Mouse (Mus musculus) right cerebral cortex, adult 2 months (tissue): ENCODE data around the gene Hes6.

ENCODE experiments used
- DNase-seq, 2 experiments: peaks; one replicate each; pipeline ENCODE4 v3.0.0; 2021 to 2022; ENCODE audit warnings: low spot score in 2 of 2

Gene Hes6

DNA sequence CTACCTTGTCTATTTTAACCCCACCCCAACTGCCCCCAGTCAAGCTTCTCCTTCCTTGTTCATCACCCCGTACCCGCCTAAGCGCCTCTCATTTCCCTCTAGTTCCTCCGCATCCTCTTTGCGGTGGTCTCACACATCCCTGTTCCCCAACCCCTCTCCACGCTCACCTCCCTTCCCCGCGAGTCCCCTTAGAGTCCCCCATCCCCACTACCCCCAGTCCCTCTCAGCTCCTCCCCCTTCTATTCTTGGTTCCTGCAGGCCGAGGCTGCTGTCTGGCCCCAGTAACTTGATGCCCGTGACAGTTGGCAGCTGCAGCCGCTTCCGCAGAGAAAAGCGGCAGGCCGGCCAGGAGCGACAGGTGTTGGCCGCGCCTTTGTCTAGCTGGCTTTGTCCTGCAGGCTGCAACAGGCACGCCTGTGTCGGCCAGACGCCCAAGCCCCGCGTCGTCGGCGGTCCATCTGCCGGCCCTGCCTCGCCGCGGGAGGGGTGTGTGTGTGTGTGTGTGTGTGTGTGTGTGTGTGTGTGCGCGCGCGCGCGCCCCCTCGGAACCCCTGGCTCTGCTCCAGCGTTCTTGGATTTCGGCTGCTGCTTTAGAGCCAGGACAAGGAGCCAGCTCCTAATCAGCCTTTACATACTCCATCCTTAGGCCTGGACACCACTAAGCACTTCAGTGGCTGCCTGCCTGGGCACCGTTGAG lies at the start of gene Hes6:
Hes6 (minus strand) TSS at position 141 of the 697 bp plus-strand sequence.
- DNase-seq: peak in 1 of 2 experiments; percentile 70

DNA sequence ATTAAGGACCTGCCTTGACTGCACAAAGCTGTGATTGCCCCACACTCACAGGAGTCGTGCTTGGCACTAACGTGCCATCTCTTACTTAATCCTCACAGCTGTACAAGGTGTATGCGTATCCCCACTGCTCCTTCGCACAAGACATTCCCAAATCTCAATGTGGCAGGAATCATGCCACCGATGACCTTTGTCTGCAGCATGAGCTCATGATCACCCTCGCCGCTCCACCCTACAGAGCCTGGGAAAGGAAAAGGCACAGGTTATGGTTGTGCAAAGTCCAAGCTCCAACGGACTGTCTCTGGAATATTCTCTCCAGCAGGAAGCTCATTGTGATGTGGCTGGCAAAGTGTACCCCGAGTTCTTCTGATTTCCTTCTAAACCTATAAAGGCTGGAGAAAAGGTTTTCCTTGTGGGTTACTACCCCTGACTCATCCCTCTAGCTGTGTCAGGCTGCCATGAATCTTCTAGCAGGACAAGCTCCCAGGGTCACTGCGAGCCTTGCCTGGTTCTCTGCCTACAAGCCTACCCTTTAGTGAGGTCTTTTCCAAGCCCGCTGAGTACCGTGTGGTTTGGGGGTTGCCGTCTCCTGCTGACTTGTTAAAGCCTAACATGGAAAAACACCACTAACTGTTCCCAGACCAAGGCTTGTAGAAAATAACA lies 49.6 kb upstream of the Hes6 start:
- no peak for DNase-seq

DNA sequence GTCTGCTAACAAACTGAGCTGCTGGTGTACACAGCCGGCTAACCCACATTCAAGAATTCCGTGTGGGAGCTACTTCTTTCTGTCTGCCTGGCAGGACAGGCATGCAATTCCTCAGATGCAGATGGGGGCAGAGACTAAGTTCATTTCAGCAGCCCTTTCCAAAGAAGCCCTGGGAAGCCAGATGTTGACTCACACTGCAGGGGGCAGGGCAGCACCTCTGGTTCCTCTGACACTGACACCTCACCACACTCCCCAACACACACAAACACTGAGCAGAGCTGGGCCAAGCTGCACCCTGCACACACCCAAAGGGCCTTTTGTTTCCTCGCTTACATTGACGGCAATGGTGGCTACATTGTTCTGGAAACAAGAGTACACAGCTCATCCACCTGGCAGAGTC lies 46.7 kb upstream of the Hes6 start:
- no peak for DNase-seq

DNA sequence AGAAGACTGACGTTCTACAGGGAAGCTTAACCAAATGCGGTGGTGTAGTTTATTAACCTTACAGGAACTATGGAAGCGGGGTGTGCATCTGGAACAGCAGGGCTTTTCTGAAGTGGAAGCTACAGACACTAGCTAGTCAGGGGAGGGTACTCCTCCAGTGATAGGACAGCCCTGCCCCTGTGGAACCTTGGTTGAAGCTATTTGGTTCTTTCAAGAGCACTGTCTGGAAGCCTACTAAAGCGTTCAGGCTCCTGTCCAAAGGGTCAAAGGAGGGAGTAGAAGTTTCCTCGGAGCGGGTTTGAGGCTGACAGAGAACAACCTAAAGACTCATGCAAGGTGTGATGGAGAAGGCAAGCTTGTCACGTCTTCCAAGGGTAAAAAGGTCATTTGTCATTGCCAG lies 46.2 kb upstream of the Hes6 start:
- no peak for DNase-seq

DNA sequence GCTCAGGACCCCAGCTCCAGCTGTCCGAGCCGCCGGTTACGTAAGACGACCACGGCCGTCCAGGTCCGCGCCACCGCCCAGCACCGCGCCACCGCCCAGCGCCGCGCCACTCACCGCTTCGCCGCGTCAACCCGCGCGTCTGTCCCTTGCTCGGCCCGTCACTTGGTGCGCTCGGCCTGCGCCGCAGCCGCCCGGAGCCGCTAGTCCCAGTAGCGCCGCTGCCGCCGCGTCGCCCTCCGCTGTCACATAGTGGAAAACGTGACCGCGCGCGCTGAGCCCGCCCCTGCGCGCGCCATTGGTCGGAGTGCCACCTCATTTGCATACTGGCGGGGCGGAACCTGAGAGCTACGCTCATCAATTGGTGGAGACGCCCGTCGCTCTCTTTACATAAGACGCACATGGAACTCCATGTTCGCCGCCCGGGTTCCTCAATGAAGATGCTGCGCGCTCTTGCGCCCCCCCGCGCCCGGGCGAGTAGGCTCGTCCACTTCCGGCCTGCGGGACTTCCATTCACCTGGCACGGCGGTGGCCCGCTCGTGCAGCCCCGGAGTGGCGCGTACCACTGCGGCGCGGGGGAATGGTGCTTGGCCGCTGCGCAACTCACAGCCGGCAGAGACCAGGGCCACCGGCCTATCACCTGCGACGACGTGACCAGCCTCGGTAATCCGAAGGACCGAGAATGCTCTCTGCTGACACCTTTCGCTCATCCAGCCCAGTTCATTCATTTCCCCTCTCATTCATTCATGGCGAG lies 45.4 kb upstream of the Hes6 start, which contains the start of gene Per2:
Per2 (minus strand) TSS at position 266 of the 751 bp plus-strand sequence.
- peak; percentile 99 to 100 for DNase-seq

DNA sequence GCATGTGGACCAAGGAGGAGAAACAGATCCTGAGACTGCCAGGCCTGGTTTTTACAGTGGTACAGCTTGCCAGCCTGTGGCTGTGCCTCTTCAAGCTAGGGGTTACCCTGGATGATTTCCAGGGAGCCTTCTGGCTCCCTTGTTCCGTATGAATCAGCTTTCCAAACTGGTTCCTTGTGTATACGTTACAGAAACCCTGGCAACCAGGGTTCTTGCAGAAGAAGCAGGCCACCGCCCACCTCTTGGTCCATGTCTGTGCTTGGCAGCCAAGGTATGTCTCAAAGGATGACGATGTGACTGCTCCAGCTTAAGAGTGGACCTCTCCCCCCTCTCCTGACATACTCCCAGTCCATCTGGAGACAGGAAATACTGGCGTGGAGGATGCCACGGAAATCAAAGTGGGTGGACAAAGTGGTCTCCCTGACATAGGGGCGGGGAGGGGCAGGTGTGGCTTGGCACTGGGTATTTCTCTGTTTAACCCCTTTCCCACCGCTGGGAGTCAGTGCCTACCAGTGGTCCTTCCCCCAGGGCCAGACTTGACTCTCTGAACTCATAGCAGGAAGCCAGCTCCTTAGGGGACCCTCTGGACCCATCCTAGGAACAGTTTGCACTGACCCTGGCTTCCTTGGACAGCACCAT lies 44.5 kb upstream of the Hes6 start:
- DNase-seq: peak; percentile 76 to 77

DNA sequence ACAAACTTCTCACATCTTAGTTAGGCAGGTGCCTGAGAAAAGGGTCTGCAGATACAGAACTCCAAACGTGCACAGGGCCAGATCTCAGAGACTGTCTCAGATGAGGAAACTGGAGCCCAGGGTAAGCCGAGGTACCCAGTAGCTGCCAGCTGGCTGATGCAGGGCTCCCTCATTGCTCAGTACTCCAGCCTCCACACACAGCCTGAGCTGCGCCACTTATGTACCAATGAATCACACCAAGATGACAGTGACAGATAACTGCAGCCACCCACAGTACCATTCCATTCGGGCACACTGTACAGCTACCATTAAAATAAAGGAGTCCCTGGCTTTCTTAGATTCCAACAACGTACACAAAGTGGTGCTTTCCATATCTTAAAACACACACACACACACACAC lies 43.9 kb upstream of the Hes6 start:
- DNase-seq: peak; percentile 78 to 80

DNA sequence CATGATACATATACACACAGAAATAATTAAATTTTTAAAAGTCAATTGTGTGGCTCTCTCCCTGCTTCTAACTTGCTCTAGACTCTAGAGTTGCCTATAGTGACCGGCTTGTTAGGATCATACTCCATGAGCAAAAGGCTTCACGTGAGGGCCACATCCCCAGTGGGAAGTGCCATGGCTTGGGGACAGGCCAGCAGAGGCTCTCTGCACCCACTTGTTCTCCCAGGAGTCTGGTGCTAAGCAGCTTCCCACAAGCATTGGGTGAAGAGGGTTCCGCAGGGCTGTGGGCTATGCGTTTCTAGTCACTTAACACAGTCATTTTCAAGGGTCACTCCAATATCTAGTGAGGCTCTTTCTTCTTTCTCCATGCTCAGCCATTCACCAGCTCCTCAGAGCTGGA lies 43.3 kb upstream of the Hes6 start:
- DNase-seq: no peak

DNA sequence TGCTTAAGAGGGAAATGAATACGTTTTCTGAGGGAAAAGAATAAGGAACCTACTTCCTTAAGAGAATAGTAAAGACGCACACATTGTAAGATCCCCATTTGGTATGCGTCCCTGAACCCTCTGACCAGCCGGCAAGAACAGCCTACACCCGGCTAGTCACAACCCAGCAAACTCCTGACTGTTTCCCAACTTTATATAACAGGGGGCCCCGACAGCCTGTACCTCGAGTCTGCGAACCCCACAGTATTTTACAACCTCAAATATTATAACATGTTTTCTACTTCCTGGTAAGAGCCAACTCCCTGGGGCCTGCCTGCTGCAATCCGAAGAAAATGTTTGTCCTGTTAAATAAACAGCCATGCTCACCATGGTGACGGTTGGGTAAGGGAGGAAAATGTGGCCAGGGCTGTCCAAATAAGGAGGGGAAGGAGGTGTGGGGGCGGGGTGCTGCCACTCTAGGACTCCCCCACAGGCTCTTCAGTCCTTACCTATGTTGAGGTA lies 42.5 kb upstream of the Hes6 start:
- peak; percentile 26 to 42 for DNase-seq

DNA sequence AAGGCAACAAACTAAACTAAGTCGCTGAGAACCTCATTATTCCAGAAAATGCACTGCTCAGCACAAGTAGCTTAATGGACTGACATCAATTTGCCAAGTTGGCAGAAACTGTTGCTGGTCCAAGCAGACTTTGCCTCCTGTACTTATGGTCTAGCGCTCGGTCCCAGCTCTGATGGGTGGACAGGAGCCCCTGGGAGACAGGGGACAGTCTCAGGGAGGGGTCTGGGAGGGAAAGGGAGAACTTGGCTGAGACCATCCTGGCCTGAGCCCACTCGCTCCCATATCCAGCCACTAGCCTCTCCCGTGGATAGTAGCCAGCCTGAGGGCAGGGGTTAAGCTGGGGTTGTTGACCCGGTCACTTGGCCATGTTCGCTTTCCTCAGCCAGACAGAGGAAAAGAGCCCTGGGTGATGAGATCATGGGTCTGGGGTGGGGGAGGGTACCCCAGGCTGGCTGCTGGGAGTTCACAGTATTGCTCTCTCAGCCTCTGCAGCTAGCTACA lies 41.9 kb upstream of the Hes6 start:
- no peak for DNase-seq

DNA sequence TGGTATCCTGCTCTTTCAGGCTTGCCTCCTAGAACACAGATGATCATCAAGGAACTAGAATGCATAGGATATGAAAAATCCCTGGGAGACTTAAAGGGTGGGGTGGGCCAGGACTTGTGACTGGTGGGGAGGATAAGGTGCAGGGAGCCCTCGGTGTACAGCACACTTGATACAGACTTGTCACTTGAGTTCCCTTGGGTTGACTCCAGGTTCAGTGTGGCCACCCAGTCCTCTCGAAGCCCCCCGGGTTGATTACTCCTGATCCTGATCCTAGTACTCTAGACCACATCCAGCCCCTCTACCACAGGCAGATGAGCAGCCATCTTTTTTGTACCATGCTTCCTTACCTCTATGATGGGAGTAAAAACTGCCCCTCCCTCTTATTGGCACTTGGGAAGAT lies 41.1 kb upstream of the Hes6 start:
- DNase-seq: no peak

DNA sequence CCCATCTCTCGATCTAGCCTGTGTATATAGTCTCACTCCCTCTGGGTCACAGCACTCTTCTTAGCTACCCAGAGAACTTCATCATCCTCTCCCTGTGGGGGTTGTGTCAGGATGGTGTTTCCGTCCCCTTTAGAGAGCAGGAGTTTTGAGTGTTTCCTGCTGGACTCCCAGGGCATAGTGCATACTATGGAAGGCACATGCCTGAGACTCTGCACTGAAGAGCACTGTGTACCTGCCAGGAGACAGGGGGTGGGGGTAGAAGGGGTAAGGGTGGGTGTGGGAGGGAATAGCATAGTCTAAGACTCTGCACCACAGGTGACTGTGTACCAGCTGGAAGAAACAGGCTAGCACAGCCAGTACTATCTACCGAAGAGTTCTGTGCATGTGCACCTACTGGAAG lies 40.5 kb upstream of the Hes6 start:
- DNase-seq: no peak

DNA sequence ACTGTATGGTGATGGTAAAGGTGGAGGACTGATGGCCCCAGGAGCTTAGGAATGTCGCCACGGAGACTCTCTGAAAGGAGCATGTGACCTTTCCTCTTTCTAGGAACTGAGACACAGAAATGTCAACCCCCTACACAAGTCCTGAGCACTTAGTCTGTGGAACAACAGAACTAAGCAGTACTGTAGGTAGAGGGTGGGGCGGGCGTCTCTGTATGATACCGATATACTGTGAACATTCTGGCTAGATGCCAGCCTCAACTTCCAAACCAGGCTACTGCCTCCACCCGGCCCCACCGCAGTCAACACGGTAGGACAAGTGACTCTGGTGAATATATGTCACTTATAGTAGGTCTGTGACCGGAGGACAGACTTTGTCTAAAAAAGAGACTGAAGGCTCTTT lies 40.1 kb upstream of the Hes6 start:
- no peak for DNase-seq

DNA sequence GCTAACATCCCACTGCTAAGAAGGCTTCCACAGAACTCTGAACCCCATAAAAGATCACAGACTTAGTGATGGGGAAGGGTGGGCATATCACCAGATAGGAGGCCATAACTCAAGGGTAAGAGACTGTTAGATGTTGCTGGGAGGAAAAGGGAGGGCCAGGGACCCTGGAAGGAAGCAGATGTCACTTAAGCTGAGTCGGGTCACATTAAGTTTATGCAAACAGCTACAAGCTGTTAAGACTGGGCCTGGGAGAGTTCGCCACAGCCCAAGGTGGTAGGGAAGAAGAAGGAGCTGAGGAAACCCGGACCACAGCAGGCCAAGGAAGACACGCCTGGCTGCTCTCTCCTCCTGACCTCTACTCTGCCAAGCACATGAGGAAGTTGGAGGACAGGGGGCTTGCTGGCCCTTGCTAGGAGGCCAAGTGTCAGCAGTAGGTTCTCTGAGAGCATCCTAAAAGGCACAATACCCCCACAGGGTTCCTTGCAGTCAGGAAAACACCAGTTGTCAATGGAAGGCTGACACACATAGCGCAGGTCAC lies 37.8 kb upstream of the Hes6 start:
- no peak for DNase-seq

DNA sequence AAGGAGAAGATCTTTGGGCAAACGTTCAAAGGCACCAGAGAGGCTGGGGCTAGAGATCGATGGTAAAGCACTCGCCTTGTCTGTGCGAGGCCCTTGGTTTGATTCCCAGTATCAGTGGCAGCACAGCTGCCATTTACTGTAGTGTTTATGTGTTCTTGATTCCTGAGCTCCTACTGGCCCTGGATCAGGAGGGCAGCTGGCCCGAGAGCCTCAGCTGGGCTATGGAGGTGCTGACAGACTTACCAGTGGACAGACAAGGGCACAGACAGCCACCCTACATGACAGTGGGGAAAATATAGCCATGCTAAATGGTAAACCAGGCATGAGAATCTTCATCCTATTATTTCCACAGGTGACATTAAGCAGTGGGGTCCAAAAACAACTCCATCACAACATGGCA lies 37.0 kb upstream of the Hes6 start:
- DNase-seq: no peak

DNA sequence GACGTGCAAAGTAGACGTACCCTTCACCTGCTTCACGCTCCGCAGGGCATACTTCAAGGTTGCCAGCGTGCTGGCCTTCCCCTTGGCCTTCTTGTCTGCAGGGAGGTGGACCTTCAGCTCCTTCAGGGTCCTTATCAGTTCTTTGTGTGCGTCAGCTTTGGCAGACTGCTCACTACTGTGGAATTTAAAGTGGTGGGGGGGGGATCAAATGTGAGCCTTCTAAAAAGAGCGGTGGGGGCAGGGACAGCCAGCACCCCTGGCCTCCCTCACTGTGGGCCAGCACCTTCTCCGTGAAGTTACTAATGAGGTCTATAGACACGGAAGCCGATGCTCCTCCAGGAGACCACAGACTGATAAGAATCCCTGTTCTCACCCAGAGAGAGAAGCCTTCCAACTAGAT lies 34.9 kb upstream of the Hes6 start:
- no peak for DNase-seq

DNA sequence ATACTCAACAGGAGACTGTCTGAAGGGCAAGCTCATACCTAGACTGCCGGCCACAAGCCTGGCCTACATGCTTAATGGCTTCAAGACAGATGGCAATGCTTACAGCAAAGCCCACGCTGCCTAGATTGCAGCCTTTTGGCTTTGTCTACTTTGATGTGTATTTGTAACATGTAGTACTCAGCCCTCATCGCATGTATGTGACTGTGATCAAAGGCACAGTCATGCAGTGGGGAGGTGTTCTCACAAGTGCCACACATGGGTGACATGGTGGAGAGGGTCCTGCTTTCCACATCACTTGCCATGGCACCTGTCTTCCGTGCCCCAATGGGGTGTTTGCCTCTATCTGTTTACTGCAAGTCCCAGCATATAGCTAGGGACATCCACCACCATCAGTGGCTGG lies 32.7 kb upstream of the Hes6 start:
- DNase-seq: no peak

DNA sequence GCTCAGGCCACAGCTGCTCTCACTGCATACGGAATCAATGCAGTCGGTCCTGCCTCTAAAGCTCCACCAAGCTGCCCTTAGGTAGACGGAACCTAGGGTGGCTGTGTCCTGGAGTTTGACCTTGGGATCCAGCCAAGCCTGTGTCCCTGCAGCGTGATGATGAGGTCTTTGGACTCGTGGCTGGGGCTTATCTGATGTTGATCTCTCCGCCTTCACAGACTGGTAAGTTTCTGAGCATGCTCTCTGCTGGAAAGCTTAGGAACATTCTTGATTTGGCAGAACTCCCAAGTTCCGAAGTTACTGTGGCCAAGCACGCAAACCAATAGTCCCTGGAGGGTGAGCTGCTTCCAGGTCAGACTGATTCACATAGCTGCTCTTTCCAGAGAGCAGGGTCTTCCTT lies 32.2 kb upstream of the Hes6 start:
- DNase-seq: peak in 1 of 2 experiments; percentile 19

DNA sequence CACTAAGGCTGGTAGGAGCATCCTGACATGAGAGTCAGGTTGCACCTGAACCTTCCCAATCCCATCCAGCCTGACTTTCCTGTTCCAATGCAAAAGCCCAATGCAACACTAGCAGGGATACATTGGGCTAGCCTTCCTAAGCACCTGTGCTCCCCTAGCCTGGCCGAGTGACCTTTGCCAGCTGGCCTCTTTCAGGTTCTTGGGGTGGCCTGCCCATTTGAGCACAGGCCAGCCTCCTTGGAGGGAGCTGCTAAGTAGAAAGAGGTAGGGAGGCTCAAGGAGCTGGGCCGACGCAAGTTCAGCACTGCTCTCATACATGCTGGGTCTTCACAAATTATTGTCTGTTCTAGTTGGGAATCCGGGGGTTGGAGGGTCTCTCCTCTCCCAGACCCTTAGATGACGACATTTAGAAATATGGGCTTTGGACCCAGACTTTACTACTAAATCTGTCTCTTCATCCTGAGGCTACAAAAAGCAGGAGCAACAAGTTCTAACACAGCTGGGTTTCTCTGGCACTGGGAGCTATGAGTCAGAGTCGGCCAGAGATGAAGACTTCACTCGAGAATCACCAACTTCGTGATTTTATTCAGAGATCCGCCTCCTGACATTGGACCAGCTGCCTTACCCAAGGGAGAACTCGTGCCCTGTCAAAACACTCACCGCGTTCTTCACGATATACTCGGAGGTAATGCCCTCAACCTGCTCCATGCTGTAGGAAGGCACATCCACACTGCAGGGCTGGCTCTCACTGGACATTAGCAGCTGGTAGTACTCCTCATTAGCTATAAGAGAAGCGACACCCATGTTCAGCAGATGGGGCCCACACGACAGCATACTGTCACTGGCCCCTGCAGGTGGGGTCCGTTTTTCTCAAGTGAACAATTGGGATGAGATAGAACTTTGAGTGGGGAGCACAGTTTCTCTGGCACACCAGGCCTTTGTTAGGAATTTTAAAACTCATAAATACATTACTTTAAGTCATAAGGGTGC lies 31.3 kb upstream of the Hes6 start:
- peak; percentile 29 to 49 for DNase-seq

DNA sequence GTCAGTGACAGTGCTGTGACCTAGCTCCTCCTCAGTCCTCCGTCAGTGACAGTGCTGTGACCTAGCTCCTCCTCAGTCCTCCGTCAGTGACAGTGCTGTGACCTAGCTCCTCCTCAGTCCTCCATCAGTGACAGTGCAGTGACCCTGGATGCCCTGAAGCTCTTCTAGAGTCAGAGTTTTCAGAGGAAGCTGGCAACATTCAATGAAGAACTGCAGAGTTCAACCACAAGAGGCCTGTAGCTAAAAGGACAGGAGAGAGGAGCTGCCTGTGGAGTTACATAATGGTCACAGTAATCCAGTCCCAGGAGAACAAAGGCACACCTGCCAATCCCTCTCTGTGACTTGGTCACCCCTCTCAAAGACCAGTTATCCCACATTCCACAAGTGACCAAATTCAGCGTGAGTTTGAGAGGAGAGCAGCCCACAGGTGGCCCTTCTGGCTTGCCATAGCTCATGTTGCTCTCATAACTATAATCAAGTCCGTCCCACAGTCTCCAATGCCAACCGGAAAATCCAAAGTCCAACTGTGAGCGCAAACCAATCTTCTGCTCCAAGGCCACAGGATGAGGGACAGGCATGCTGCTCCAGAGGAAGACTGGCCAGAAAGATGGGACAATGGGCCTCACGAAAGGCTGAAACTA lies 28.6 kb upstream of the Hes6 start:
- DNase-seq: no peak
